Mouse (Mus musculus): ENCODE results near the gene Bud13.

- no peak for TF ChIP-seq POLR2A (IDR thresholded peaks at IDR 0.05; ENCODE audit: control insufficient read depth in 1 of 2, insufficient read depth in 1 of 2, low read depth in 1 of 2, low read length in 2 of 2, poor library complexity in 1 of 2)
- no peak for TF ChIP-seq SIN3A (IDR thresholded peaks at IDR 0.05; ENCODE audit: low read length)
- no peak for TF ChIP-seq GATA1 (IDR thresholded peaks at IDR 0.05; ENCODE audit: low read depth, low read length)
Measured at GRCm38 (mm10) chr9:46314507-46314906, 31.7 kb downstream of the Bud13 start.

Data from MEL (cell line).